Mouse (Mus musculus) midbrain, postnatal 0 days (tissue): ENCODE measurements at regions not wholly inside any gene's neighbourhood (a gene's known extent, or its start where the extent isn't known, plus 50 kb on each side); places are given as distances from the start of the nearest gene placed in this dataset.

Source experiments
- ATAC-seq: fragments of 200-750 bp; cut with Nextera tagmentation; 2 replicates; pipeline ENCODE4 v1.8.0; 2017; ENCODE audit warnings: moderate number of reproducible peaks, mild to moderate bottlenecking, moderate TSS enrichment, moderate library complexity; ENCODE audit not compliant: low FRiP score
- DNase-seq: peaks from one replicate; pipeline ENCODE4 v3.0.0-alpha.2; 2015; ENCODE audit warnings: low spot score
- H3K27ac ChIP-seq: fragments of 300-500 bp; sonication (generic); 2 replicates; pipeline ENCODE4 v1.5.1; 2014; ENCODE audit warnings: low read depth, mild to moderate bottlenecking, low read length, mixed read lengths
- H3K27me3 ChIP-seq: fragments of 300-500 bp; sonication (generic); 2 replicates; pipeline ENCODE4 v1.6.1; 2014; ENCODE audit warnings: low read length, control low read depth, mixed read lengths; ENCODE audit not compliant: insufficient read depth
- H3K36me3 ChIP-seq: fragments of 300-500 bp; sonication (generic); 2 replicates; pipeline ENCODE4 v1.6.1; 2014; ENCODE audit warnings: low read length, control low read depth, mixed read lengths; ENCODE audit not compliant: insufficient read depth
- H3K4me1 ChIP-seq: fragments of 300-500 bp; sonication (generic); 2 replicates; pipeline ENCODE4 v1.6.1; 2014; ENCODE audit warnings: mild to moderate bottlenecking, control low read depth, antibody characterized with exemption, low read length, mixed read lengths; ENCODE audit not compliant: insufficient read depth
- H3K4me2 ChIP-seq: fragments of 300-500 bp; sonication (generic); 2 replicates; pipeline ENCODE4 v1.6.1; 2014; ENCODE audit warnings: low read depth, mild to moderate bottlenecking, low read length, mixed read lengths; ENCODE audit not compliant: poor library complexity, severe bottlenecking
- H3K4me3 ChIP-seq: fragments of 300-500 bp; sonication (generic); 2 replicates; pipeline ENCODE4 v1.5.1; 2014; ENCODE audit warnings: low read depth, mild to moderate bottlenecking, low read length, moderate library complexity
- H3K9ac ChIP-seq: fragments of 300-500 bp; sonication (generic); replicated peaks from 2 replicates; pipeline ENCODE4 v1.6.1; 2014; ENCODE audit warnings: mild to moderate bottlenecking, low read length, moderate library complexity, mixed read lengths; ENCODE audit not compliant: poor library complexity, severe bottlenecking
- H3K9me3 ChIP-seq: fragments of 300-500 bp; sonication (generic); 2 replicates; pipeline ENCODE4 v1.6.1; 2016; ENCODE audit warnings: low read length, control low read depth
- CTCF ChIP-seq: IDR thresholded peaks from 2 replicates; pipeline ENCODE4 v1.5.1; 2016; ENCODE audit warnings: antibody characterized with exemption, mild to moderate bottlenecking
- WGBS: fragments of 180-500 bp; shearing (Covaris S2); extraction: QIAGEN DNeasy Blood & Tissue Kit; methylation state at CpG from one replicate; pipeline ENCODE4 v1.1.7; 2014; 5-methylcytosine and 5-hydroxymethylcytosine counted together

- no peak overlapping the region for H3K27ac ChIP-seq
- H3K9ac ChIP-seq, result no peak overlapping the region
- TF ChIP-seq CTCF, result no peak
- no peak overlapping the region for H3K4me2 ChIP-seq
- no peaks in the 10 kb centered on the region for H3K27me3 ChIP-seq
- 2% methylated on average over 1 of the region's 1 CpGs for WGBS
- no peaks in the 10 kb centered on the region for H3K4me1 ChIP-seq
- DNase-seq (peak; percentile 12), ATAC-seq (no peak)
- H3K9me3 ChIP-seq, result no peaks in the 10 kb centered on the region
- H3K36me3 ChIP-seq, result no peaks in the 10 kb centered on the region
- H3K4me3 ChIP-seq, result no peak overlapping the region
Measured at GRCm38 (mm10) chr12:45614509-45615150, 540.1 kb upstream of the Stxbp6 start.

- no peak for ATAC-seq
Measured at GRCm38 (mm10) chr12:45614074-45614473, 539.6 kb upstream of the Stxbp6 start.

GRCm38 (mm10) chr12:45599443-45599842 is 524.9 kb upstream of the Stxbp6 start:
- peaks cover 5% of the 10 kb centered on the region; the same call in 1 of the 2 replicates for H3K4me1 ChIP-seq
- TF ChIP-seq CTCF, result no peak
- H3K27me3 ChIP-seq, result no peaks in the 10 kb centered on the region
- no peak overlapping the region for H3K9ac ChIP-seq
- no peak overlapping the region for H3K4me3 ChIP-seq
- no peaks in the 10 kb centered on the region for H3K36me3 ChIP-seq
- no peak overlapping the region for H3K27ac ChIP-seq
- 86% methylated on average over 3 of the region's 3 CpGs for WGBS
- H3K4me2 ChIP-seq, result no peak overlapping the region
- DNase-seq, result no peak
- H3K9me3 ChIP-seq, result no peaks in the 10 kb centered on the region
- ATAC-seq, result no peak

More at GRCm38 (mm10) chr12:45614074-45614473, 539.6 kb upstream of the Stxbp6 start:
- TF ChIP-seq CTCF, result no peak
- Histone ChIP-seq H3K27ac (no peak overlapping the region), H3K9ac (no peak overlapping the region), H3K4me1 (no peaks in the 10 kb centered on the region), H3K27me3 (no peaks in the 10 kb centered on the region), H3K9me3 (no peaks in the 10 kb centered on the region), H3K4me3 (no peak overlapping the region), H3K4me2 (no peak overlapping the region), H3K36me3 (no peaks in the 10 kb centered on the region)
- DNase-seq, result no peak

DNA sequence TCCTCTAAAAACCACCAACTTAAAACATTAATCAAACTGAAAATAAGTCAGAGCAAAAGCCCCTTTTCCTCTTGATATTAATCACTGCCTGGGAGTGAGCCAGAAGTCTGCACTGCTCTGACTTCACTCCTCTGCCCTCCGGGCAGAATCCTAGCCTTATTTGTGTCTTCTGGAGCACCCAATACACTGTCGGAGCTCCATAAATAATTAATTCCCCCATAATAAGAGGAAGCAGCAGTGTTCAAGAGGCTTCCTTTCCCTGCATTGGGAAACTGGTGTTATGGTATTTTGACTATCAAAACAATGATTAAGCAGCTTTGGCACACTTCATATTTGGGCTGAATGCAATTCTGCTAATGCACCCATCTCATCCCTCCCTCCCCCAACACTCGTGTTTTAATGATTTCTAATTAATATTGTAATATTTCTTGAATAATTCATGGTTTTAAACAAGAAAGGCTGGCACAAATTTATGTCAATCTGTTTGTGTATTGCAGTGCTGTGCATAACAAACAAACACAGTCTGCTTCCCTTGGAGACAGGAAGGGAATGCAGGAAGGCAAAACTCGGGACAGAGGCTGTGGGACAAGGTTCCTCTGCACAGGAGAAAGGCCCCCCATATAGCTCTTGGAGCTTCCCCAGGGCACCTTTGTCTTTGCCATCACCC is 523.5 kb upstream of the Stxbp6 start:
- H3K4me3 ChIP-seq, result no peak overlapping the region
- H3K4me1 ChIP-seq, result peaks cover 5% of the 10 kb centered on the region; the same call in 1 of the 2 replicates
- WGBS, result 33% methylated on average over 4 of the region's 4 CpGs
- H3K4me2 ChIP-seq, result no peak overlapping the region
- 0 out of 2 replicates have a peak overlapping the region, but pooled peaks have one; percentile 51 for H3K27ac ChIP-seq
- ATAC-seq, result peak; percentile 83
- H3K9ac ChIP-seq, result no peak overlapping the region
- no peaks in the 10 kb centered on the region for H3K9me3 ChIP-seq
- peak; percentile 14 for DNase-seq
- H3K27me3 ChIP-seq, result no peaks in the 10 kb centered on the region
- H3K36me3 ChIP-seq, result no peaks in the 10 kb centered on the region
- no peak for TF ChIP-seq CTCF

DNA sequence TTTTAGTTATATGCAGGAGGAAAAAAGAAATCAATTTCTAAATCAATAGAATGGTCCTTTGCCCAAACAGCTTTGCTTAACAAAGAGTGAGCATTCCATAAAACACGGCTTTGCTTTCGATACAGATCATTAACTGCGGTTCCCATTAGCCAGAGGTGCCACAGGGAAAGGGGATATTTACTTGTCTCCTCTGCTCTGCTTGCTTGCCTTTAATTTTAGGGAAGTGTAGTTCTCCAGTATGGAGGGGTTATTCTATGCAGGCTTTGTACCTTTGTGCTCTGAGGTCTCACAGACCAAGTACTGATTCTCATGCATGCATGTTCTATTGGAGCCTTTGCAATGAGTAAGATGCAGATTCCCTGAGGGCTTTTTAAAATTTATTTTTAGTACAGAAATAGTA is 520.2 kb upstream of the Stxbp6 start:
- Histone ChIP-seq H3K27ac (no peak overlapping the region), H3K9ac (no peak overlapping the region), H3K36me3 (no peaks in the 10 kb centered on the region), H3K4me3 (no peak overlapping the region), H3K9me3 (no peaks in the 10 kb centered on the region), H3K4me2 (no peak overlapping the region), H3K27me3 (no peaks in the 10 kb centered on the region), H3K4me1 (peaks cover 5% of the 10 kb centered on the region; the same call in 1 of the 2 replicates)
- ATAC-seq (no peak), DNase-seq (peak; percentile 19)
- TF ChIP-seq CTCF, result no peak
- WGBS, result 66% methylated on average over 3 of the region's 3 CpGs

GRCm38 (mm10) chr12:45590191-45590590 is 515.7 kb upstream of the Stxbp6 start:
- H3K27ac ChIP-seq, result no peak overlapping the region
- no peak overlapping the region for H3K4me3 ChIP-seq
- no peaks in the 10 kb centered on the region for H3K9me3 ChIP-seq
- H3K9ac ChIP-seq, result no peak overlapping the region
- DNase-seq, result no peak
- H3K36me3 ChIP-seq, result no peaks in the 10 kb centered on the region
- no peaks in the 10 kb centered on the region for H3K4me1 ChIP-seq
- no peaks in the 10 kb centered on the region for H3K27me3 ChIP-seq
- no peak for TF ChIP-seq CTCF
- ATAC-seq, result no peak
- 95% methylated on average over 2 of the region's 2 CpGs for WGBS
- no peak overlapping the region for H3K4me2 ChIP-seq
